In the genomic region with DNA sequence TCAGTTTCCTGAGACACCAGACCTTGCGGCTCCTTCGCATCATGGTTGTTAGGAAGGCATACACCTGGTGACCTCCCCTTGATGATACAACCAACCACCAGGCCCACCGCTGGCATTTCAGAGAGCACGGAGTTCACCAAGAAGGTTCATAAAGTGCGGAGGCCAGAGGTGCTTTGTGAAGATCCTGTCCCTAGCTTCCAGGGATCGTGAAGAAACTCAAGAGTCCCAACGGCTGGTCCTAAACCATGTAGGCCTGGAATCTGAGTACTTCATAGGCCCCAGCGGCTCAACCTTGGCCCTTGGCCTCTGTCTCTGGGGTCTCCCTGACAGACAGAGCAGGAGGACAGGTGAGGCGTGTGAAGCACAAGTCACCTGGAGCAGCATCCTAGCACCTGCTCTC, we compare ENCODE assay signal across 11 mouse cellular contexts.
"Had no signal": no experiment of that assay in that cellular context is flagged by ENCODE, and none has a peak within 500 bp of the region (broad histone marks: within the 10 kb centered on the region; RNA-seq: fewer than 3 reads in every experiment).

No protein-coding gene starts in this region.

- DNase-seq: gastrocnemius, postnatal 14 days; heart, adult 2 months; heart, postnatal 10 days; heart, postnatal 4 days; kidney, adult 18-20 months; kidney, adult 8-10 months; kidney, postnatal 10 days; kidney, postnatal 25 days; kidney, postnatal 4 days; liver; liver, embryonic 13.5 days had no signal
